Mouse (Mus musculus) left cerebral cortex, postnatal 10 days (tissue): ENCODE results near the gene Hoxb4. TPM values are rescaled to one million over a fixed set of nuclear protein-coding genes. Genes with fewer than 3 reads are reported as not detected.

Experiments used
- DNase-seq, 2 experiments: peaks; one replicate each; pipeline ENCODE4 v3.0.0; 2021 to 2022; ENCODE audit warnings: low spot score in 2 of 2, mixed read lengths in 1 of 2; ENCODE audit errors: extremely low spot score in 1 of 2
- intact Hi-C: fragments of 180-260 bp; cut with DNase I; formaldehyde crosslinking; loops from one replicate; pipeline ENCODE4 v1.15.1; 2025
- total RNA-seq, 2 experiments: library from RNA; stranded (reverse); gene quantifications; 2 replicates each; pipeline ENCODE4 v1.2.3; 2021

Gene Hoxb4
- total RNA-seq, 2 experiments from 2014 or later, result not detected

GRCm38 (mm10) chr11:96306183-96306907 is 11.7 kb upstream of the Hoxb4 start:
- intact Hi-C loops, result no loop called here
- DNase-seq, result no peak

GRCm38 (mm10) chr11:96306908-96307269 is 11.2 kb upstream of the Hoxb4 start:
- DNase-seq, result no peak
- intact Hi-C loops, result no loop called here

GRCm38 (mm10) chr11:96308763-96309162 is 9.3 kb upstream of the Hoxb4 start:
- intact Hi-C loops, result no loop called here
- no peak for DNase-seq

GRCm38 (mm10) chr11:96309288-96309687 is 8.8 kb upstream of the Hoxb4 start:
- no peak for DNase-seq
- intact Hi-C loops, result no loop called here

- no peak for DNase-seq
- intact Hi-C loops, result loop anchor here (5.0 kb wide), 1 partner anchor 242 kb away; no protein-coding TSS in a partner anchor
These were observed 7.7 kb upstream of the Hoxb4 start for GRCm38 (mm10) chr11:96310183-96310938.

- no peak for DNase-seq
- intact Hi-C loops, result loop anchor here (5.0 kb wide), 1 partner anchor 241 kb away; no protein-coding TSS in a partner anchor
These were observed 7.0 kb upstream of the Hoxb4 start for GRCm38 (mm10) chr11:96311097-96311496.

GRCm38 (mm10) chr11:96311520-96312417 is 6.3 kb upstream of the Hoxb4 start:
- intact Hi-C loops, result loop anchor here (5.0 kb wide), 1 partner anchor 241 kb away; no protein-coding TSS in a partner anchor
- peak in 1 of 2 experiments; percentile 8 for DNase-seq

GRCm38 (mm10) chr11:96313134-96313533 is 4.9 kb upstream of the Hoxb4 start:
- intact Hi-C loops, result loop anchor here (5.0 kb wide), 1 partner anchor 239 kb away; no protein-coding TSS in a partner anchor

GRCm38 (mm10) chr11:96313806-96314428 is 4.2 kb upstream of the Hoxb4 start:
- intact Hi-C loops, result loop anchor here (5.0 kb wide), 1 partner anchor 238 kb away; no protein-coding TSS in a partner anchor
- DNase-seq, result no peak

More at GRCm38 (mm10) chr11:96313134-96313533, 4.9 kb upstream of the Hoxb4 start:
- no peak for DNase-seq

- intact Hi-C loops, result loop anchor here (5.0 kb wide), 1 partner anchor 237 kb away; no protein-coding TSS in a partner anchor
- no peak for DNase-seq
These were observed 3.3 kb upstream of the Hoxb4 start for GRCm38 (mm10) chr11:96314671-96315343.

- DNase-seq, result no peak
- intact Hi-C loops, result no loop called here
These were observed 2.8 kb upstream of the Hoxb4 start for GRCm38 (mm10) chr11:96315344-96315681.

GRCm38 (mm10) chr11:96316696-96317607 is 1.1 kb upstream of the Hoxb4 start:
- intact Hi-C loops, result no loop called here
- DNase-seq, result no peak

- intact Hi-C loops, result no loop called here
These were observed 452 bp downstream of the Hoxb4 start for GRCm38 (mm10) chr11:96318368-96319070.

GRCm38 (mm10) chr11:96319071-96319902 is 1.2 kb downstream of the Hoxb4 start:
- intact Hi-C loops, result no loop called here
- DNase-seq, result no peak

More at GRCm38 (mm10) chr11:96318368-96319070, 452 bp downstream of the Hoxb4 start:
- no peak for DNase-seq

GRCm38 (mm10) chr11:96319910-96320309 is 1.8 kb downstream of the Hoxb4 start:
- intact Hi-C loops, result no loop called here
- no peak for DNase-seq

- DNase-seq, result no peak
These were observed 2.6 kb downstream of the Hoxb4 start for GRCm38 (mm10) chr11:96320688-96321087.

More at GRCm38 (mm10) chr11:96320688-96321087, 2.6 kb downstream of the Hoxb4 start:
- intact Hi-C loops, result no loop called here
